Mouse (Mus musculus) heart, adult 2 months (tissue): Measurements from ENCODE around the gene Gm525. TPM values are rescaled to one million over a fixed set of nuclear protein-coding genes. Genes with fewer than 3 reads are reported as not detected.

Source experiments
- DNase-seq, 2 experiments: peaks; one replicate each; pipeline ENCODE4 v3.0.0; 2021
- H3K27ac ChIP-seq: fragments of 200-600 bp; 2 replicates; pipeline ENCODE4 v1.8.1; 2022
- H3K27me3 ChIP-seq: fragments of 200-500 bp; 2 replicates; pipeline ENCODE4 v1.6.1; 2012; ENCODE audit warnings: mild to moderate bottlenecking, low read length, inconsistent platforms, mixed read lengths; ENCODE audit not compliant: control insufficient read depth, insufficient read depth
- H3K36me3 ChIP-seq: fragments of 200-500 bp; 2 replicates; pipeline ENCODE4 v1.6.1; 2012; ENCODE audit warnings: low read length, inconsistent platforms; ENCODE audit not compliant: control insufficient read depth, insufficient read depth
- H3K4me1 ChIP-seq: fragments of 200-500 bp; 2 replicates; pipeline ENCODE4 v1.6.1; 2011; ENCODE audit warnings: low read length; ENCODE audit not compliant: control insufficient read depth, insufficient read depth
- H3K4me3 ChIP-seq: fragments of 200-600 bp; 2 replicates; pipeline ENCODE4 v1.8.1; 2022
- H3K79me2 ChIP-seq: fragments of 200-500 bp; replicated peaks from 2 replicates; pipeline ENCODE4 v1.6.1; 2012; ENCODE audit warnings: mild to moderate bottlenecking, inconsistent platforms, low read length, moderate library complexity, mixed read lengths; ENCODE audit not compliant: control insufficient read depth, insufficient read depth
- H3K9ac ChIP-seq: fragments of 200-500 bp; 2 replicates; pipeline ENCODE4 v1.6.1; 2012; ENCODE audit warnings: low read depth, mild to moderate bottlenecking, control low read depth, inconsistent platforms, low read length, mixed read lengths
- CTCF ChIP-seq: fragments of 200-600 bp; IDR thresholded peaks from 2 replicates; pipeline ENCODE4 v1.8.1; 2022; ENCODE audit warnings: antibody characterized with exemption, mild to moderate bottlenecking, moderate library complexity
- EP300 ChIP-seq: fragments of 200-500 bp; IDR thresholded peaks from 2 replicates; pipeline ENCODE4 v1.6.1; 2011; ENCODE audit warnings: low read depth, low read length, control low read depth; ENCODE audit not compliant: insufficient read depth
- POLR2A ChIP-seq: fragments of 200-500 bp; IDR thresholded peaks from 2 replicates; pipeline ENCODE4 v1.6.1; 2011; ENCODE audit warnings: mild to moderate bottlenecking, low read depth, low read length, control low read depth; ENCODE audit not compliant: insufficient read depth
- WGBS: fragments of 180-500 bp; shearing (Covaris S2); methylation state at CpG from one replicate; pipeline ENCODE4 v1.1.7; 2018; 5-methylcytosine and 5-hydroxymethylcytosine counted together
- intact Hi-C: fragments of 180-260 bp; cut with DNase I; formaldehyde crosslinking; loops from one replicate; pipeline ENCODE4 v1.15.1; 2025
- polyA plus RNA-seq: library from polyadenylated mRNA; depleted of rRNA; stranded (reverse); fragments of >200 nt; gene quantifications from 2 replicates; pipeline ENCODE4 v1.2.3, GENCODE M21; 2012
- total RNA-seq, 2 experiments: library from RNA; stranded (reverse); gene quantifications; 2 replicates each; pipeline ENCODE4 v1.2.3; 2021

Gm525 gene
- total and polyA plus RNA-seq, 3 experiments = 0.27 TPM; not detected in 2

GRCm38 (mm10) chr11:89098083-89098835, 24.6 kb downstream of the Gm525 start:
- TF ChIP-seq EP300 = no peak
- no peak for TF ChIP-seq CTCF
- no peak for TF ChIP-seq POLR2A
- Histone ChIP-seq H3K36me3 (no peaks in the 10 kb centered on the region), H3K9ac (no peak overlapping the region), H3K79me2 (no peaks in the 10 kb centered on the region), H3K27ac (no peak overlapping the region), H3K4me3 (no peak overlapping the region), H3K27me3 (no peaks in the 10 kb centered on the region), H3K4me1 (peaks cover 2% of the 10 kb centered on the region)
- DNase-seq = no peak
- WGBS = 60% methylated on average over 17 of the region's 17 CpGs
- intact Hi-C loops = no loop called here

- no peak overlapping the region for H3K27ac ChIP-seq
- H3K4me1 ChIP-seq = peaks cover 3% of the 10 kb centered on the region
Measured at GRCm38 (mm10) chr11:89098930-89099329, 25.3 kb downstream of the Gm525 start.

GRCm38 (mm10) chr11:89100403-89100802, 26.8 kb downstream of the Gm525 start:
- intact Hi-C loops = loop anchor here (1.0 to 2.0 kb wide), 3 partner anchors 64 to 620 kb away; no protein-coding TSS in a partner anchor
- under 1% methylated on average over 9 of the region's 9 CpGs for whole genome bisulfite sequencing
- H3K79me2 ChIP-seq = no peaks in the 10 kb centered on the region

More at GRCm38 (mm10) chr11:89098930-89099329, 25.3 kb downstream of the Gm525 start:
- Histone ChIP-seq H3K9ac (no peak overlapping the region), H3K4me3 (no peak overlapping the region), H3K27me3 (no peaks in the 10 kb centered on the region), H3K36me3 (no peaks in the 10 kb centered on the region), H3K79me2 (no peaks in the 10 kb centered on the region)
- intact Hi-C loops = no loop called here
- DNase-seq = no peak
- TF ChIP-seq CTCF (no peak), EP300 (no peak), POLR2A (no peak)
- 68% methylated on average over 6 of the region's 6 CpGs for WGBS

GRCm38 (mm10) chr11:89100826-89101321, 27.2 kb downstream of the Gm525 start:
- TF ChIP-seq POLR2A (0 out of 2 replicates have a peak, but pooled peaks have one; percentile 29), CTCF (no peak)
- Histone ChIP-seq H3K9ac (peak overlapping the region; percentile 54), H3K36me3 (no peaks in the 10 kb centered on the region), H3K79me2 (no peaks in the 10 kb centered on the region), H3K4me3 (peak overlapping the region; percentile 56), H3K27me3 (no peaks in the 10 kb centered on the region), H3K4me1 (peaks cover 3% of the 10 kb centered on the region), H3K27ac (peak overlapping the region; percentile 71)
- peak; percentile 69 to 79 for DNase-seq
- WGBS = 3% methylated on average over 17 of the region's 17 CpGs
- intact Hi-C loops = loop anchor here (1.0 to 2.0 kb wide), 3 partner anchors 64 to 619 kb away; no protein-coding TSS in a partner anchor

More at GRCm38 (mm10) chr11:89100403-89100802, 26.8 kb downstream of the Gm525 start:
- peak overlapping the region; percentile 56 for H3K4me3 ChIP-seq
- DNase-seq = peak; percentile 89 to 92
- H3K36me3 ChIP-seq = no peaks in the 10 kb centered on the region
- no peak for TF ChIP-seq POLR2A
- TF ChIP-seq EP300 = peak; percentile 74; the same call in 1 of the 2 replicates
- no peak; the same call in 1 of the 2 replicates for TF ChIP-seq CTCF
- H3K9ac ChIP-seq = peak overlapping the region; percentile 54
- H3K4me1 ChIP-seq = peaks cover 3% of the 10 kb centered on the region
- peak overlapping the region; percentile 71 for H3K27ac ChIP-seq
- no peaks in the 10 kb centered on the region for H3K27me3 ChIP-seq

- no peak overlapping the region for H3K27ac ChIP-seq
- no peaks in the 10 kb centered on the region for H3K27me3 ChIP-seq
- 32% methylated on average over 14 of the region's 14 CpGs for WGBS
- peak; percentile 30 to 53 for DNase-seq
- intact Hi-C loops = no loop called here
- no peaks in the 10 kb centered on the region for H3K79me2 ChIP-seq
- H3K4me1 ChIP-seq = peaks cover 3% of the 10 kb centered on the region
- no peak overlapping the region for H3K4me3 ChIP-seq
- no peaks in the 10 kb centered on the region for H3K36me3 ChIP-seq
- TF ChIP-seq CTCF = no peak
- 0 out of 2 replicates have a peak, but pooled peaks have one; percentile 48 for TF ChIP-seq EP300
- H3K9ac ChIP-seq = no peak overlapping the region
Measured at GRCm38 (mm10) chr11:89103166-89103565, 29.5 kb downstream of the Gm525 start.

- H3K4me1 ChIP-seq = peaks cover 3% of the 10 kb centered on the region
- H3K36me3 ChIP-seq = no peaks in the 10 kb centered on the region
- peak in 1 of 2 experiments; percentile 13 for DNase-seq
- intact Hi-C loops = no loop called here
- no peaks in the 10 kb centered on the region for H3K27me3 ChIP-seq
- H3K27ac ChIP-seq = no peak overlapping the region
- H3K79me2 ChIP-seq = no peaks in the 10 kb centered on the region
- no peak overlapping the region for H3K4me3 ChIP-seq
- WGBS = 85% methylated on average over 8 of the region's 8 CpGs
- H3K9ac ChIP-seq = no peak overlapping the region
- TF ChIP-seq CTCF (no peak), EP300 (no peak), POLR2A (no peak)
Measured at GRCm38 (mm10) chr11:89105211-89105610, 31.6 kb downstream of the Gm525 start.
